Mouse (Mus musculus): ENCODE measurements around the gene Col11a2. TPM values are rescaled to one million over a fixed set of nuclear protein-coding genes. Genes with fewer than 3 reads are reported as not detected.

Col11a2 gene
- total RNA-seq, 1 experiment from 2014 or later: 4.1 TPM

DNA sequence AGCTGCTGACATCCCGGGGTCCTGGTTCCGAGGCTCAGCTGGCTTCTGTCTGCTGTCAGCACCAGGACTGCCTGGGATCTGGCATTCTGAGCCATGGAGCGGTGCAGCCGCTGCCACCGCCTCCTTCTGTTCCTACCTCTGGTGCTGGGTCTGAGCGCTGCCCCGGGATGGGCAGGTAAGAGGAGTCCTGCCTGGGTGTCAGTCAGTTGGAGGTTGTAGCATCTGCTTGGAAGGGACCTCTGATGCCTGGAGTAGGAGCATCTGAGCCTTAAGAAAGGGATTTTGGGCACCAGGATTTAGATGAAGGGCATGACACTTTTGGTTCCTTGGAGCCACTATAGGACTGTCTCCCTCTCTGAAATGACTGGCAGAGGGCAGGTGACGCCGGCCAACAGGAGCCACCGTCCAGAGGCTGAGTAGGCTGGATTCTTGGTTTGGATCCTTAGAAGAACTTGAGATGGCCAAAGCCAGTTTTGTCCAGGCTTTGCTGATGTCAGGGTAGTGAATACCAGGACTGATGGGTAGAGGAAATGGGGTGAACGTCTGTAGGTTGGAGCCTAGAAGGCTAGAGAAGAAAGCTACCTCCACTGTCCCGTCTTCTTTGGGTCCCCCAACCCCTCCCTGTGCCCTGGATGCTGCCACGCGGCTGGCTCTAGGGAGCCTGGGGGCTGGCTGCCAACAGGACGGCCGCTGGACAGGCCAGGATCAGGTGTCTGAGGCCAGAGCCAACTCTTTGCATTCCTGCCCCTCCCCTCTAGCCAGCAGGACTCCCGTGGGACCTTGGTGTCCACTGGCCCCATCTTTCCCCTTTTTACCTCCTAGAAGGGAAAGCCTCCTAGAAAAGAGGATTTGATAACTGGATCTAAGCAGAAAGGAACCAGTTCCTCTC, 569 bp downstream of the Col11a2 start:
- ATAC-seq (replicated peaks; ENCODE audit: low read depth, poor library complexity, severe bottlenecking): no peak

DNA sequence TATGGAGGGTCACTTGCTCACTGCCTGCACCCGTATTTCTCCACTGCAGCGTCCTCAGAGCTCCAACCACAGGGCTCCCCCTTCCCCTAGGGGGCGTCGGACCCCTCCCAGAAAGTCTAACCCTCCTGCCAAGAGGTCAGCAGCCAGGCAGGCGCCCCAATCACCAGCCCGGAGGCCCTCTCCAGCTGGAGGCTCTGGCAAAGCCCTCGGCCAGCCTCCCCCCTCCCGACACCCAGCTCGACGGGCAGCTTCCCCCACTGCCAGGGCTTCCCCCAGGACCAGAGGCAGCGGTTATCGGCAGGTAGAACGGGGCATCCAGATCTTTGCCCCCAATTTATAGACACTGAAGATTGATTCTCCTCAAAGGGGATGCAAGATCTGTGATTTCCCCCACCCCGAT, 6.7 kb downstream of the Col11a2 start:
- ATAC-seq (replicated peaks; ENCODE audit: low read depth, poor library complexity, severe bottlenecking): no peak

DNA sequence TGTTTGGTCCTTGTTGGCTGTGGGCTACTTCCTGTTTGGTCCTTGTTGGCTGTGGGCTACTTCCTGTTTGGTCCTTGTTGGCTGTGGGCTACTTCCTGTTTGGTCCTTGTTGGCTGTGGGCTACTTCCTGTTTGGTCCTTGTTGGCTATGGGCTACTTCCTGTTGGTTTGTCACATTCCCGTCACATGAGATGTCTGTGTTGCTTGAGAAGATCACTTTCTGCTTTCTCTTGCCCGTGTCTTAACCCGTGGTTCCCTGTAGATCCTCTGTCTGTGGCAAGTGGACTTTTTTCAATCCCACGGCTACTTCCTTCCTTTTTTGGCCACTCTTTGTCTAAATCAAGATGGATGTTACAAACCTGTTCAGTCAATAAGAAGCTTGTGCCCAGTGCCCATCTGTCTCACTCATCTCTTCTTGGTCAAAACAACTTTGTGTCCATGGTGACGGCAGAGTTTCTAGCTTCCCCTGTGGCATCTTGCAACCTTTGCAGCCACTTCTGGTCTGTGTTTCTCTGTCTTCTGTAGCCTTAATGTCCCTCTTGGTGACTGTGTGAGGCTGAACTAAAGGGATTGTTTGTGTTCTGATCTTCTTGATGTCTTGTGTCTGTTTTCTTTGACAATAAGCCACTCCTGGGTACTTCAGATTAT, 8.3 kb downstream of the Col11a2 start:
- ATAC-seq (replicated peaks; ENCODE audit: low read depth, poor library complexity, severe bottlenecking): peak; percentile 53

DNA sequence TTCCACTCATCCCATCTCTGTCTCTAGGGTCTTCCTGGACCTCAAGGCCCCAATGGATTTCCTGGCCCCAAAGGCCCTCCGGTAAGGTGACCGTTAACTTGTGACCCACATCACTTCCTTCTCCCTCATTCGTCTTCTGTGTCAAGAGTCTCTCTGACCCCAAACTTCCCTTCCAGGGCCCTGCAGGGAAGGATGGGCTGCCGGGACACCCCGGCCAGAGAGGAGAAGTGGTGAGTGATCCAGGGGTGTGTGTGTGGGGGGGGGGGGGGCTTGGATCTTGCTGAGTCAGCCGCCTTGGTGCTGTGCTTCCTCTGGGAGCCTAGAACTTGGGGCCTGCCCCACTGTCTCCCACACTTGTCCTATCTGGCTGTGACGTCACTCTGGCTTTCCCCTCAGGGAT, 18.0 kb downstream of the Col11a2 start:
- ATAC-seq (replicated peaks; ENCODE audit: low read depth, poor library complexity, severe bottlenecking): peak; percentile 61

DNA sequence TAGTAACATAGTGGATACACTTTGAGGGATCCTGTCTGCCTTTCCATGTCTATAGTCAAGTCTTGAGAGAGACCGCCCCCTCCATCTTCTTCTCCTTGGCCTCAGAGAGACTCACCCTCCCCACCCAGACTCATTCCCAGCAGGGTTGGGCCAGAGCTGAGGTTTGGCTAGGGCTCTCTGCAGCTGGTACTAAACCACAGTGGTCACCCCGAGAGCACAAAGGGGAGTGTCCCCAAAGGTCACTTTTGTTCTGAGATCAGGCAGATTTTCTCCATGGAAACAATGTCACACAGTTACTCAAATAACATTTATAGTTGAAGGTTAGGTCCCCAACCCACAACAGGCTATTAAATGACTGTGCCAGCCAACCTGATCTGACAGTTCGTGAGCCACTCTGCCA, 29.6 kb downstream of the Col11a2 start:
- ATAC-seq (replicated peaks; ENCODE audit: low read depth, poor library complexity, severe bottlenecking): peak; percentile 33

DNA sequence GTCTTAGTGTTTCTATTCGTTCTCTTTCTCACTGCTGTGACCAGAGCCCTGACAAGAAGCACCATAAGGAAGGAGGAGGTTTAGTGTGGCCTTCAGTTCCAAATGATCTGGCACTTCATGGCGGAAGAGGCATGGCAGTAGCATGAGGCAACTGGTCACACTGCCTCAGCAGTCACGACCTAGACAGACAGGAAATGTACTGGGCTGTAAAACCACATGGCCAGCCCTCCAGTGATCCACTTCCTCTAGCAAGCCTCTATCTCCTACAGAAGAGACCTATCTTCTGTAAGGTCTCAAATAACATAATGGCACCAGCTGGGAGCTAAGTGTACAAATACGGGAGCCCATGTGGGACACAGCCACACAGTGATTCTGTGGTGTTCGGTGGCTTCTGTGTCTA, 32.9 kb downstream of the Col11a2 start:
- peak; percentile 27 for ATAC-seq (replicated peaks; ENCODE audit: low read depth, poor library complexity, severe bottlenecking)

DNA sequence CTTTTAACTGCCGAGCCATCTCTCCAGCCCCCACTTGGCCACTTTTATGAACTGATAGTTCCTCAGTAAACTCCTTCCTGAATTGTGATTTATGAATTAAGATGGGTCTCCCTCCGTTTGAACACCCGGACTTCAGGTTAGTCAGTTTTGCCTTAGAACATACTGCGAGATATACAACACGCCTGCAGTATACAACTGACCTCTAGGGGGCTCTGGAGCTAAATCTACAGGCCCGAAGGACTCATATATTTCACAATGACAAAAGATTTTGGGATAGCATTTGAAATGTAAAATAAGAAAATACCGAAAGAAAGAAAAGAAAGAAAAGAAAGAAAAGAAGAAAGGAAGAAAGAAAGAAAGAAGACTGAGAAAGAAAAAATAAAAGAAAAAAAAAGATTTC, 36.0 kb downstream of the Col11a2 start:
- peak; percentile 42; the same call in 1 of the 2 replicates for ATAC-seq (replicated peaks; ENCODE audit: low read depth, poor library complexity, severe bottlenecking)

DNA sequence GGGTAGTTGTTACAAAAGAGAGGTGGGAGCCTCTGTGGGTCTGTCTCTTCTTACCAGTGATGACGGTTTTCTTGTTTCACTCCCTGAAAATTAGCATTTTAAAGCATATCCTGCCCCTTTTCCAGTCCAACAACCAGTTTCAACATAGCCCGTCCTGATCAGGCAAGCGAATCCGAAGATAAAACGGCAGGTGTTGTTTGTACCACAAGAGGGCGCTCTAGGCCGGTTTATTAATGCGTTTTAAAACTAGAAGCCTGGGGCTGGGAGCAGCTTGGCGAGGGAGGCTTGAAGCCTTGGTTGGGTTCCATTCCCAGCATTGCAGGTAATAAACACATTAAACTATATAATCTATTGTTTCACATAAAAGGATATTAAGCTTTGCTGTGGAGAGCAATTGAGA, 38.3 kb downstream of the Col11a2 start:
- peak; percentile 60 for ATAC-seq (replicated peaks; ENCODE audit: low read depth, poor library complexity, severe bottlenecking)

DNA sequence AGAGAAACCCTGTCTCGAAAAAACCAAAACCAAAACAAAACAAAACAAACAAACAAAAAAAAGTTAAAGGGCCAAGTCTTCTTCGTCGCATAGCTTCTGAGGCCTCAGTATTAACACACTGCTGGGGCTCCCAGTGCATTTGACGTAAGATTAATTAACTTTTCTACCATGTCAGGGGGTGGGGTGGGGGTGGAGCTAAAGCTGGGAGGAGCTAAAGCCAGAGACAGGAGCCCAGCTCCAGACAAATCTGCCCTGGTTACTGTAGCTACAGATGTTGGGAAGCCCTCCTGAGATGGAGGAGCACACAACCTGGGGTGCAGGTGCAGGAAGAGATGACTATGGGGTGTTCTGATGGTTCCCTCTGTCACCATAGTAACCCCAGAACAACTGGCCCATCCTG, 38.9 kb downstream of the Col11a2 start:
- no peak for ATAC-seq (replicated peaks; ENCODE audit: low read depth, poor library complexity, severe bottlenecking)

DNA sequence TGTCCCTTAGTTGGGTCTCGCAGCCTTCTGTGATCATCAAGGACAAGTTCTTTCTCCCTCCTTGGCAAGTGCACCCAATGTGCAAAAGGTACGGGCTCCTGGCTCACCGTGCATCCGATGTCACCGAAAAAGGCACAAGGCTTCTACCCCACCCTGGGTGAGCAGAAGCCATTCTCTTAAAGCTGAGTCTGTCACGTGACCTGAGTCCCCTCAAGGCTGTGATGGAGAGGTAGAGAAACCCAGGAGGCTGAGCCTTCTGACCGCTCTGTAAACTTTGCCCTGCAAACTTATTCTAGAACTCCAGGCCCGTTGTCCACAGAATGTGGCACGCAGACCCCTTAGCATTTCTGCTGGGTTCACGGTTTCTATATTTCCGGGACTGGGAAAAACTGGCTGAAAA, 39.8 kb downstream of the Col11a2 start:
- no peak for ATAC-seq (replicated peaks; ENCODE audit: low read depth, poor library complexity, severe bottlenecking)

DNA sequence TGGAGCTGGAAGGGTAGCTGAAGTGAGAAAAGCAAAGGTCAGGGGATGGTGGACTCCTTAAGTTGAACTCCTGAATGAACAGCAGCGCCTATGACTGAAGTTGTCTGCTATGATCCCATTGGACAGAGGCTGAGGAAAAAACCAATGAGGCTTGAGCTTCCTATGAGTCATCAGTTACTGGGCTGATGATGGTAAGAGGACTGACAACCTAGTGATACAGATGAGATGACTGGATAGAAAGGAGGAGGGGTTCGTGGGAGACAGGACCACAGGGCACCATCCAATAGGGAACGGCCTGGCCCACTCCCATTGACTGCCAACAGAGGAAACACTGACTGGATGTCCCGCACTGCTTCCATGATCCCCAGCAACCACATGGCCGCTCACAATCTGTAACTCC, 40.4 kb downstream of the Col11a2 start:
- ATAC-seq (replicated peaks; ENCODE audit: low read depth, poor library complexity, severe bottlenecking): peak; percentile 77

DNA sequence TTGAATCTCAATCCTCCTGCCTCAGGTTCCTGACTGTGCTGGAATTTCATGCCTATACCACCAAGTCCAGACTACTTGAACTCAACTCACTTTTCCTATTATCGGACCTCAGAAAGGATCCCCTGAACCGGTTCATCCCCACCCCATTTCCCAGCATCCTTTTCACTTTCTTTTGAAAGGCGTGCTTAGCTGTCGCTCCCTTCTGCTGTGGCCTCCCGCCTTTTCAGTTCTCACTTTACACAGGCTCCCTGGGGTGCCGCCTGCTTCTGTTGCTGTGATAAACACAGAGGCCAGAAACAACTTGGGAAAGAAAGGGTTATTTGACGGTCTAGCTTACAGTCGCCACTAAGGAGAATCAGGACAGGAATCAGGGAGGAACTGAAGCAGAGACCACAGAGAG, 43.9 kb downstream of the Col11a2 start:
- no peak for ATAC-seq (replicated peaks; ENCODE audit: low read depth, poor library complexity, severe bottlenecking)

DNA sequence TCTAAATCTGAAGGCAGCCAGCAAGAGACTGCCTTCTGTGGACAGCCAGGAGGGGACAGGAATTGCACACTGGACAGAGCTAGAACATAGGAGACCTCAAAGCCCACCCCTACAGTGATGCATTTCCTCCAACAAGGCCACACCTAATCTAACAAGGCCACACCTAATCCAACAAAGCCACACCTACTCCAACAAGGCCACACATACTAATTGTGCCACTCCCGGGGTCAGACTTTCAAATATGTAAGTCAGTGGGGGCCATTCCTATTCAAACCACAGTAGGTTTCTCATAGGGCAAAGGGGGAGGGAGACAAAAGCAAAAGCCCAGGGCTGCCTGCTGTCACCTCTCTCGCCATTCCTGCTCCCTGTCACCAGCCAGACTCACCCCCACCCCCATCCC, 48.1 kb downstream of the Col11a2 start:
- no peak for ATAC-seq (replicated peaks; ENCODE audit: low read depth, poor library complexity, severe bottlenecking)

DNA sequence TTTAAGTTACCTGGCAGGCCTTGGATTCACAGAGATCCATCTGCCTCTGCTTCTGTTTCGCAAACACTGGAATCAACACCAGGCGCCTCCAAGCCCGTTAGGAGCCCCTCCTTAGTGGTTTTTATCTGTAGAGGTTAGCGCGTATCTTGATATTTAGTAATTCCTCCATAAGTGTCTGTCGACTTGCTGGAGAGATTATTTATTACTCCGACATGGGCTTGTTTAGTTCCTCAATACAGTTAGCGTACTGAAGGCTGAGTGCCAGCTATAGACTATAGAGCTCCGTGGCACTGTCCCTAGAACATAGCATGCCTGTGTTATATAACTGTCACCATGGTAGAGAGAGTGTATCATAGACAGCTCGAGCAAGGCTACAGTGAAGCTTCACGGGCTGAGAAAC, 48.9 kb downstream of the Col11a2 start:
- peak; percentile 40 for ATAC-seq (replicated peaks; ENCODE audit: low read depth, poor library complexity, severe bottlenecking)

DNA sequence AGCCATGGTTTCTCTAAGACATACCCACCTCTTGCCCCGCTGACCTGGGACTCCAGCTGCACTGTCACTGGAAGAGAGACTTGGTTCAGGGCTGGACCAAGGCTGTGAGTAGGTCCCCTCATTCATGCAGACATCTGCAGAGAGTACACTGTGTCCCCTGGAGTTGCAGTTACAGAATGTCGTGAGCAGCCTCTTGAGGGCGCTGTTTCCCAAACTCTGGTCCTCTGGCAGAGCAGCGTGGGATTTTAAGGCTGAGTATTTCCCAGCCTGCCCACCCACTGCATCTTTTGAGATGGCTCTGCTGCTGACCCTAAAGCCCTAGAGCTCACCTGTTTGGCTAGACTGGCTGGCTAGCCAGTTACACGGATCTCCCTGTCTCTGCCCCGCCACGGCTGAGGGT, 51.7 kb downstream of the Col11a2 start:
- ATAC-seq (replicated peaks; ENCODE audit: low read depth, poor library complexity, severe bottlenecking): peak; percentile 33; the same call in 1 of the 2 replicates

DNA sequence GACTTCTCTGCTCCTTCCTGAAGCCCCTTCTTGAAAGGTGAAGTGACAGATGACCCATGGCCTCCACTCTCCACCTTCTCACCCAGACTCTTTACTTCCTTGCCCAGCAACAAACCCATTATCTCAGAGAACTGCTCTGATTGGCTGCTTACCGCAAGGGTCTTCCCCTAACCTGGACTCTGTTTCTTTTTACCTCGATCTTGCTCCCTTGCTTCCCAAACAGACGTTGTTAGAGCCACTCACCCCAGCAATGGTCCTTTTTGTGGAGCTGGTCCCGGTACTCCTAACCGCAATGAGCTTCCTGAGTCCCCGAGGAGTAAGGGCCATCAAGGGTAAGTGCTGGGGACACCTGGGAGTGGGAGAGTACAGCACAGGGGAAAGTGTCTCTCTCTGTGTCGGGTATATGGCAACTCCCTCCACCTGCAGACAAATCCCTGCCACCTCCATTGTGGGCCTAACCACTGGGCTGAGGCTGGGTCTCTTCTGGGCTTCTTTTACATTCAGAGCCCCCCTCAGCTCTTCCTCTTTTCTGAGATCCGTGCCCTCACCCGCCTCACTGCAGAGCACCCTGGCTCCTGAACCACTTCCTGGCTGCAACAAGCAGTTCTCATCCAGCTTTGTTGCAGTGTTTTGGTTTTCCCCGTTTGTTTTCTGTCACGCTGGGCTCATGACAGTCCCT, 53.1 kb downstream of the Col11a2 start, which contains the start of gene H2-Oa:
TSS of gene H2-Oa (plus strand) at position 144 of the 679 bp plus-strand sequence.
- peak; percentile 54 for ATAC-seq (replicated peaks; ENCODE audit: low read depth, poor library complexity, severe bottlenecking)

DNA sequence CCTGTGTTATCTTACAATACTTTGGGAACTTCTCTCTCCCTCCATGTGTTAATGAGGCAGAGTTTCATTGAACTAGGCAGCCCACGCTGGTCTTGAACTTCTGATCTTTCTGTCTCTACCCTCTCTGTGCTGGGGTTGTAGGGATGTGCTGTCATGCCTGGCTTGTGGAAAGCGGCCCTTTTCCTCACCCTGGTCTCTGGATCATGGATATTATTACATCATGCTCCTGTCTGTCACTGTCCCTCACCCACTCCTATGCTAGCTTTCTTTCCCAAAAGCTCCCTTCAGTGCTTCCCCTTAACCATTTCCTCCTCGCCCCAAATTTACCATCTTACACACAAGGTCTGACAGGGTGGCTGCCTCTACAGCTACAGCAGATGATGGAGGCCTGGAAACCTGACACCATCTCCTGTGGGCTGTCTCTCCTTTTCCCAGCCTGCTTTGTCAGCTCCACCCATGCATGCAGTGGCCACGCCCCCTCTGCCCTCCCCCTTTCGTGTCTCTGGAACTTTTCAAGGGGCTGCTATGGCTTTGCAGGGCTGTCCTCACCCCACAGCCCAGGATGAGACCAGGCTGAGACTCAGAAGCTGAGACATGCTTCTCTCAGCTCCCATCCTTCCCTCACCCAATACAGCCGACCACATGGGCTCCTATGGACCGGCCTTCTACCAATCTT, 54.1 kb downstream of the Col11a2 start:
- peak; percentile 52 for ATAC-seq (replicated peaks; ENCODE audit: low read depth, poor library complexity, severe bottlenecking)

DNA sequence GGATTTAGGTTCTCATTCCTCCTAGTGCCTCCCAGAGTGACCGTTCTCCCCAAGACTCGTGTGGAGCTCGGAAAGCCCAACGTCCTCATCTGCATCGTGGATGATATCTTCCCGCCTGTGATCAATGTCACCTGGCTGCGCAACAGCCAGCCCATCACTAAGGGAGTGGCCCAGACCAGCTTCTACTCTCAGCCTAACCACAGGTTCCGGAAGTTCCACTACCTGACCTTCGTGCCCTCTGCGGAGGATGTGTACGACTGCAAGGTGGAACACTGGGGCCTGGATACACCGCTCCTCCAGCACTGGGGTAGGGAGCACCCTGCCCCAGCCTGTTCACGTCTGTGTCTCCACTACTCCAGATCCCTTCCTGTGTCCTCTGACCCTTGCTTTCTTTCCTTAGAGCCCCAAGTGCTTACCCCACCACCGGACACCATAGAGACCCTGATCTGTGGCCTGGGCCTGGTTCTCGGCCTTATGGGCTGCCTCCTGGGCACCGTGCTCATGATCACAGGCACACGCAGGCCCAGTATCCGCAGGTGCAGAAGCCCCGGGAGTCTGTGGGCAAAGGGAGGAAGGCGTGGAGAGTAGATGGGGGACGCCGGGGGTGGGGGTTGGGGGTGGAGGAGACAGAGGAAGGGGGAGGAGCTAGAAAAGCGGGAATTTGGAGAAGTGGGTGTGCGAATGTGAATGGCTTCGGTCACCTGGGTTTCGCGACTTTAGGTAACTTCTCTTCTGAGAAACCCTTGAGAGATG, 55.2 kb downstream of the Col11a2 start:
- no peak for ATAC-seq (replicated peaks; ENCODE audit: low read depth, poor library complexity, severe bottlenecking)

DNA sequence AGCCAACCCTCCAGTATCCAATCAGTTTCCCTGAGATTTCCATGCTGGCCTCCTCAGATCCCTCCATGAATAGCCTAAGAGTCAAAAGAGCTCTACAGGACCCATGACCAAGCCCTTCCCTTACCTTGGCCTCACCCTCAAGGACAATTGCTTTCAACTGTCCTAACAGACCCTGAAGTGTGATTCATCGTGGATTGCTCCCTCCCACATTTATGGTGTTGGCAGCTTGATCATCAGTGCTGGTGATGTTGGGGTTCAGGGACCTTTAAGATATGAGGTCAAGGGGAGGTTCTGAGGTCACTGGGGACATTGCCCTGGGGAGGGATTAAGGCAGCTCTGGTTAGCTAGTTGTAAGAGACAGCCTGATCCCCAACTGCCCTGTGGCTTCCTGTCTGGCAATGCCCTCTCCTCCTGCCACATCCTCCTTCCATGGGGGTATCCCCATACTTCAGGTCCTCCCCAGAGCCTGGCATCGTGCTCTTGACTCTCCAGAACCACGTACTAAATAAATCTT, 57.3 kb downstream of the Col11a2 start:
- 0 out of 2 replicates have a peak, but pooled peaks have one; percentile 20 for ATAC-seq (replicated peaks; ENCODE audit: low read depth, poor library complexity, severe bottlenecking)

All from common myeloid progenitor, adult 5-6 weeks (primary cell).